Mouse (Mus musculus) left cerebral cortex, adult 2 months (tissue): ENCODE measurements at regions not wholly inside any gene's neighbourhood (a gene's known extent, or its start where the extent isn't known, plus 50 kb on each side); places are given as distances from the start of the nearest gene placed in this dataset.
A peak's percentile ranks its signal among the peaks of the same experiment; 100 is the strongest.

Experiments
- DNase-seq, 2 experiments: peaks; one replicate each; pipeline ENCODE4 v3.0.0; 2021 to 2022; ENCODE audit warnings: low spot score in 2 of 2, mixed read lengths in 1 of 2; ENCODE audit errors: extremely low spot score in 1 of 2
- H3K27ac ChIP-seq: fragments of 200-600 bp; 2 replicates; pipeline ENCODE4 v1.8.1; 2022
- H3K4me3 ChIP-seq: fragments of 200-600 bp; 2 replicates; pipeline ENCODE4 v1.8.1; 2022
- CTCF ChIP-seq: fragments of 200-600 bp; IDR thresholded peaks from 2 replicates; pipeline ENCODE4 v1.8.1; 2022; ENCODE audit warnings: antibody characterized with exemption, mild to moderate bottlenecking, moderate library complexity
- intact Hi-C: fragments of 180-260 bp; cut with DNase I; formaldehyde crosslinking; loops from one replicate; pipeline ENCODE4 v1.15.1; 2025

- intact Hi-C loops = no loop called here
- H3K4me3 ChIP-seq = no peak overlapping the region
- no peak for TF ChIP-seq CTCF
- no peak for DNase-seq
- H3K27ac ChIP-seq = no peak overlapping the region
Measured at GRCm38 (mm10) chr1:77201321-77201917, 313.5 kb downstream of the Epha4 start.

DNA sequence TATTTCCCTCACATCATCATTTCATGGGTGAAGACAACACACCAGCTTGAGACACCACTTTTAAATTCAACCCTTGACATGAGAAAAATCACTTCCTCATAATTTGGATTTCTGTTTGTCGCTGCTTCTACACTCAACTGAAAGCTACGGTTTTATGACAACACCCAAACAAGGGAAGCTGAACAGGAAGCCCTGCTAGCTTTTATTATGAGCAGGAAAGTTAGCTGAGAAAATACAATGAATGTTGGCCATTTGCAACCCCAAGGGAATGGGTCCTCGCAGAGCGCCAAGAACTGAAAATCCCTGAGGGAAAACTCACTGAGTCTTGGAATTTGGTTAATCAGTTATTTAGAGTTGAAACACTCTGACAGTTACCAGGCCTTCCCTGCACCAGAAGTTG is 311.9 kb downstream of the Epha4 start:
- DNase-seq = no peak
- Histone ChIP-seq H3K27ac (no peak overlapping the region), H3K4me3 (no peak overlapping the region)
- intact Hi-C loops = no loop called here
- no peak for TF ChIP-seq CTCF

DNA sequence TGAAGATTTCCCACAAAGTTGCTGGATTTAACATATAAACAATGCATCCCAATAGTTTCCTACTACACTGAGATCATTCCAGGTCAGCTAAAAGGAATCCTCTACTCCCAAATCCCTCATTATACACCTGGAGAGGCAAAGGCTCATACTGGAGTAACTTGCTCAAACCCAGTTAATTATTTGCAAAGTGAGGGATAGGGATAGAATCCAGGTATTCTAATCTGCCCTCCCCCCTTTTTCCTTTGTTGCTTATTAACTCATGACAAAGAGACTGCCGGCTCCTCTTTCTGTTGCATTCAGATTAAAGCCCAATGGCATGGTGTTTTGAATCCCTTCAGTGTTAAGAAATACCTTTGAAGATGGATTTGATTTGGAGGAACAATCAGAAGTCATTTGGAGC is 308.4 kb downstream of the Epha4 start:
- H3K4me3 ChIP-seq = no peak overlapping the region
- no peak overlapping the region for H3K27ac ChIP-seq
- no peak for TF ChIP-seq CTCF
- intact Hi-C loops = no loop called here
- DNase-seq = no peak

GRCm38 (mm10) chr1:77209395-77209794 is 305.5 kb downstream of the Epha4 start:
- no peak for TF ChIP-seq CTCF
- H3K4me3 ChIP-seq = no peak overlapping the region
- intact Hi-C loops = no loop called here
- no peak overlapping the region for H3K27ac ChIP-seq
- DNase-seq = no peak

DNA sequence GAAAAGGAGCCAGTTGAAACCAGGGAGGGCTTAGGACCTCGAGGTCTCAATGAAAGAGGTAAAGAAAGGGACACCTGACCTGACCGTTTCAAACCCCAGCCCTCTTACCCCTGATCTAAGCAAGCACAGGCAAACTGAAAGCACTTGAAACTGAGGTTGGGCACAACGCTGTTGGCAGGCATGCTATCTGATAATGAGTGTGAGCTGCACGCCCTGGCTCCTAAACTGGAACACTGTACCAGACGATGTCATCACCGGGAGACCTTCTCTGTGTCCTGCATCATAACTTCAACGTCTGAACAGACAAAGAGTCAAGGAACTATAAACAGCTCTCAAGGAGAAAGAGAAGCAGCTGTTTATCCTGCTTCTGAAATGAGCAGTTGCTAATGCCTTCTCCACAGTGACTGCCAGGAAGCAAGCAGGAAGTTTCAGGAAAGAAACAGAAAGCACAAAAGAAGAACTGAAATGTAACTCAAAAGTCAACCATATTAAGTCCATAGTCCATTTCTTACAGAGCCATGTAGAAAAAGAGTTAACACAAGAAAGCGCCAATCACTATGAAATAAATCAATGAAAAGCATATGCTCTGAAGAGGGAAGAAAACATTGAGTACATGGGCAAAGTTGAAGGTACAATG is 301.3 kb downstream of the Epha4 start:
- intact Hi-C loops = no loop called here
- TF ChIP-seq CTCF = no peak
- Histone ChIP-seq H3K27ac (no peak overlapping the region), H3K4me3 (no peak overlapping the region)
- DNase-seq = no peak

DNA sequence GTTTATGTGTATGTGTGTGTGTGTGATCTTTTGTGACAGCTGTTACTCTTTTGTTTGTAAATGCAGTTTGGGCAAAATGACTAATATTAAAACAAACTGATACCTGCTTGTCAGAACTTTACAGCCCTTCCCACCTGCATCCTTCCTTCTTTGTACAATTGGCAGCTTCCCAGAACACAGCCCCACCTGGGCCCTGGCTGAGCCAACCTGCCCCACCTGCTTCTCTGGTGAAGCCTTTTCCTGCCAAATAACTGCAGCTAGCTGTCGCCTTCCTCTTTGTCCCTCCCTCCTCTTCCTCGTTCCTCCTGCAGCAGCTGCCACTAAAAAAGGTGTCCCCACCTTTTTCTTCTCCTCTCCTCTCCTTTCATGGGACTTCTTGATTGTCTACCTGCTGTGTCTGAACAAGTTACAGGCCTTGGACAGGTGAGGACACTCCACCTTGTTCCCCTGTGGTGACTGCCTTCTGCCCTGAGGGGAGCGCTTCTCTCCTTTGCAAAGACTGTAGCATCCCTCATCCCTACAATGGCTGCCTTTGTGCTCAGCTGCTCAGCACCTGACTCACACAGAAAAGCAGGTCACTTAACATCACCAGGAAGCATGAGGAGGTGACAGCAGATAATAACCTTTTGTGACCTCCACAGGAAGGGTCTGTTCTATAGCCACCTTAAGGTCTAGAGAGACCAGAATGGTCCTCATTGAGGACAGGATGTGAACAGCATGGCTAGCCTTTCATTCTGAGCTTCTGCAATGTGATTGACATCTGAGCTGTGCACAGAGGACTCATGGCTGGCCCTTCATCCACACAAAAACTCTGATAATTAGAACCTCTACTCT is 295.2 kb downstream of the Epha4 start:
- no peak for DNase-seq
- TF ChIP-seq CTCF = no peak
- intact Hi-C loops = no loop called here

GRCm38 (mm10) chr1:77220322-77220590 is 294.6 kb downstream of the Epha4 start:
- intact Hi-C loops = no loop called here
- DNase-seq = no peak

More for the DNA sequence above, 295.2 kb downstream of the Epha4 start:
- Histone ChIP-seq H3K27ac (no peak overlapping the region), H3K4me3 (no peak overlapping the region)

DNA sequence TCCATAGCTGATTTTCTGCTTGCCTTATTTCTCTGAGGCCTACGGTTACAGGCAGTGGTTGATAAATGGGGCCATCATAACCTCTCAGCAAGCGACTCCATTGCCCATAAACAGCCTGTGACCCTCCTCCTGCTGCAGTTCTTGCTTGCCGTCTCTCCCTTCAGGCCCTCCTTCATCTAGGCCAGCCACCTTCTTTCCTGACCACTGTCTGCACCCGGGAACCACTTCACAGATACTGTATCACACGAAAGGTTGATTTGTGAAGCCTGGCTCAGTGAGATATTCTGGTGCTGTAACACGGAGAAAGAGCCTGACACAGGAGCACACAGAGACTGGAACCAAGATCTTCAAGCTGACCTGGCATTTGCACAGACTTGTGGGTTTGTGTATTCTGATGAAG is 294.1 kb downstream of the Epha4 start:
- H3K27ac ChIP-seq = no peak overlapping the region
- no peak for DNase-seq
- H3K4me3 ChIP-seq = no peak overlapping the region
- TF ChIP-seq CTCF = no peak
- intact Hi-C loops = no loop called here

More at GRCm38 (mm10) chr1:77220322-77220590, 294.6 kb downstream of the Epha4 start:
- TF ChIP-seq CTCF = no peak
- H3K4me3 ChIP-seq = no peak overlapping the region
- H3K27ac ChIP-seq = no peak overlapping the region

- Histone ChIP-seq H3K4me3 (no peak overlapping the region), H3K27ac (no peak overlapping the region)
- intact Hi-C loops = no loop called here
- TF ChIP-seq CTCF = no peak
- DNase-seq = no peak
Measured at GRCm38 (mm10) chr1:77221900-77222299, 293.0 kb downstream of the Epha4 start.

- Histone ChIP-seq H3K27ac (no peak overlapping the region), H3K4me3 (no peak overlapping the region)
- intact Hi-C loops = no loop called here
- no peak for TF ChIP-seq CTCF
- no peak for DNase-seq
Measured at GRCm38 (mm10) chr1:77226546-77226945, 288.3 kb downstream of the Epha4 start.

DNA sequence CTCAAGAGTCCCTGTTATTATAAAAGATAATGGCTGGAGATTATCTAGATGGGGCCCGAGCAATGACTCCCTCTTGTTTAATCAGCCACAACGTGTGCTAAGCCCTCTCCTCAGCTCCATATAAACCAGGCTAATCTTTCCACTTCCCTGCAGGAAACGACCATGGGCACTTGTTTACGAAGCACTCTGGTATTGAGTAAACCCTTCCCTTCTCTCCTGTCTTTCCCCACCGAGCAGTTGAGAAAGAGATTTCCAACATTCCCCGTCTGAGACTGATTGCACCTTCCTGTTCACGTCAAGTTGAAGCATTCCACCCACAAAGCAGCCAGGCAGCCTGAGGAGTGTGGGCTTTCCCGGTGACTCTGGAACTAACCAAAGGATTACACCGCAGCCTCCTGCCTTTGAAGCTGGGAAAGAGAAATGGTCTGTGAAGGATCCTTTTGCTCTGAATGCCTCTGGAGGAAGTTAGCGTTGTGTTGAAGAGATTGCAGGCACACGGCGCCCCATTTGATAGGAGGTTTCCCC is 287.8 kb downstream of the Epha4 start:
- intact Hi-C loops = no loop called here
- no peak for TF ChIP-seq CTCF
- no peak overlapping the region for H3K27ac ChIP-seq
- DNase-seq = peak in 1 of 2 experiments; percentile 8
- H3K4me3 ChIP-seq = no peak overlapping the region

GRCm38 (mm10) chr1:77227800-77228199 is 287.1 kb downstream of the Epha4 start:
- TF ChIP-seq CTCF = no peak
- H3K27ac ChIP-seq = no peak overlapping the region
- no peak for DNase-seq
- intact Hi-C loops = no loop called here
- H3K4me3 ChIP-seq = no peak overlapping the region
